ENCODE assay signal across 8 mouse cellular contexts in genomic region chr4:147937021-147937420, GRCm38 (mm10). TPM values are rescaled to one million over a fixed set of nuclear protein-coding genes. Genes with fewer than 3 reads are reported as not detected.
DNase-seq lines count a peak whose midpoint lies in the region; ATAC-seq and TF ChIP-seq lines count a peak whose summit lies in the region.

No protein-coding gene starts in this region.

- H3K4me1 ChIP-seq in erythroblast, embryonic 14.5 days (ENCODE audit: control insufficient read depth), result peaks cover 32% of the 10 kb centered on the region
- H3K4me1 ChIP-seq in thymus, adult 2 months (replicated peaks; ENCODE audit: control insufficient read depth, insufficient read depth, low read length), result peaks cover 12% of the 10 kb centered on the region
- H3K4me1 ChIP-seq in liver, embryonic 12.5 days, result peaks cover 60% of the 10 kb centered on the region
- H3K4me1 ChIP-seq in stomach, postnatal 0 days (replicated peaks; ENCODE audit: control insufficient read depth, insufficient read depth), result peaks cover 13% of the 10 kb centered on the region; the same call in 1 of the 2 replicates

- no peak for ATAC-seq in erythroblast, adult 5-6 weeks (replicated peaks; ENCODE audit: low FRiP score, poor library complexity, severe bottlenecking)
- ATAC-seq in liver, embryonic 12.5 days, result no peak
- no peak for ATAC-seq in stomach, postnatal 0 days (ENCODE audit: low FRiP score, low TSS enrichment)

- H3K4me3 ChIP-seq in erythroblast, embryonic 14.5 days (replicated peaks), result peak overlapping the region; percentile 69
- peak overlapping the region; percentile 76 for H3K4me3 ChIP-seq in thymus, adult 2 months (ENCODE audit: control insufficient read depth, insufficient read depth, low read length)
- H3K4me3 ChIP-seq in liver, embryonic 12.5 days, result peak overlapping the region; percentile 69
- peak overlapping the region; percentile 72 for H3K4me3 ChIP-seq in stomach, postnatal 0 days (ENCODE audit: low read depth, low read length)

- DNase-seq in thymus, adult 2 months, result no peak
- no peak for DNase-seq in thymus, postnatal 36 days
- DNase-seq in stomach, postnatal 0 days (ENCODE audit: low spot score), result no peak
- no peak for DNase-seq in frontal cortex, postnatal 10 days (ENCODE audit: low spot score in 2 of 2)
- DNase-seq in cerebellum, postnatal 36 days, result no peak

- no peak for TF ChIP-seq EP300 in stomach, postnatal 0 days (optimal IDR thresholded peaks at IDR 0.05)

- H3K9ac ChIP-seq in liver, embryonic 12.5 days, result peak overlapping the region; percentile 79
- H3K9ac ChIP-seq in stomach, postnatal 0 days (ENCODE audit: low read length), result peak overlapping the region; percentile 75; the same call in 1 of the 2 replicates

- no peaks in the 10 kb centered on the region for H3K9me3 ChIP-seq in erythroblast, embryonic 14.5 days (ENCODE audit: control insufficient read depth, low read length)
- H3K9me3 ChIP-seq in liver, embryonic 12.5 days (replicated peaks), result no peaks in the 10 kb centered on the region
- H3K9me3 ChIP-seq in stomach, postnatal 0 days (ENCODE audit: control insufficient read depth, low read length), result no peaks in the 10 kb centered on the region

- TF ChIP-seq POLR2A in thymus, adult 2 months (IDR thresholded peaks at IDR 0.05; ENCODE audit: control insufficient read depth, extremely low read depth, insufficient read depth, low read length, poor library complexity), result no peak

- H3K27ac ChIP-seq in thymus, adult 2 months (ENCODE audit: control insufficient read depth, insufficient read depth, low read length), result no peak overlapping the region
- no peak overlapping the region for H3K27ac ChIP-seq in liver, embryonic 12.5 days
- H3K27ac ChIP-seq in stomach, postnatal 0 days (replicated peaks), result peak overlapping the region; percentile 76

- peak overlapping the region; percentile 93 for H3K4me2 ChIP-seq in liver, embryonic 12.5 days
- H3K4me2 ChIP-seq in stomach, postnatal 0 days (replicated peaks; ENCODE audit: low read depth), result peak overlapping the region; percentile 86

- no peak for TF ChIP-seq CTCF in thymus, adult 2 months (IDR thresholded peaks at IDR 0.05; ENCODE audit: borderline replicate concordance, control insufficient read depth, extremely low read depth, insufficient read depth, low read length, poor library complexity)
- no peak for TF ChIP-seq CTCF in stomach, postnatal 0 days (IDR thresholded peaks at IDR 0.05; ENCODE audit: low read depth)

- H3K36me3 ChIP-seq in erythroblast, embryonic 14.5 days (ENCODE audit: control insufficient read depth), result peaks cover 4% of the 10 kb centered on the region
- H3K36me3 ChIP-seq in thymus, adult 2 months (ENCODE audit: control insufficient read depth, insufficient read depth, low read length), result no peaks in the 10 kb centered on the region
- peaks cover 2% of the 10 kb centered on the region; the same call in 1 of the 2 replicates for H3K36me3 ChIP-seq in liver, embryonic 12.5 days
- H3K36me3 ChIP-seq in stomach, postnatal 0 days (ENCODE audit: control insufficient read depth, insufficient read depth, low read length), result no peaks in the 10 kb centered on the region

- 46% methylated on average over 3 of the region's 3 CpGs for WGBS in thymus, adult 2 months
- 46% methylated on average over 3 of the region's 3 CpGs for WGBS in liver, embryonic 12.5 days (ENCODE audit: insufficient replicate concordance)
- 42% methylated on average over 3 of the region's 3 CpGs for WGBS in stomach, postnatal 0 days

- peaks cover 33% of the 10 kb centered on the region for H3K27me3 ChIP-seq in erythroblast, embryonic 14.5 days (ENCODE audit: control insufficient read depth)
- no peaks in the 10 kb centered on the region for H3K27me3 ChIP-seq in thymus, adult 2 months (ENCODE audit: control insufficient read depth, insufficient read depth, low read length)
- H3K27me3 ChIP-seq in liver, embryonic 12.5 days (replicated peaks), result 0 out of 2 replicates have a peak, but pooled peaks cover 5% of the 10 kb centered on the region
- H3K27me3 ChIP-seq in stomach, postnatal 0 days (ENCODE audit: control insufficient read depth, insufficient read depth, low read length), result no peaks in the 10 kb centered on the region

RNA-seq across cellular contexts. Expression of gene Plod1, which starts 0.5 kb away (rescaled TPM):
- polyA plus RNA-seq in erythroblast, embryonic 14.5 days (2012), result 0.14 and 0.29 TPM in 2 replicates
- total RNA-seq in erythroblast, adult 5-6 weeks (2015; ENCODE audit: low replicate concordance), result 1.5 and 2.1 TPM in 2 replicates
- total RNA-seq in erythroblast, adult 5-6 weeks (2017; ENCODE audit: low replicate concordance), result 2.4 and 2.6 TPM in 2 replicates
- 21.2 and 28.9 TPM in 2 replicates for polyA plus RNA-seq in thymus, adult 2 months (2012; rRNA removed)
- 26.4 TPM in 2 replicates for polyA plus RNA-seq in liver, embryonic 12.5 days (2016; fragmentation: Nextera tagmentation; extraction: Ambion mirVana)
- polyA plus RNA-seq in stomach, postnatal 0 days (2015; fragmentation: Nextera tagmentation; extraction: Ambion mirVana), result 20.1 and 21.7 TPM in 2 replicates

RNA-seq across cellular contexts. Expression of gene 2510039O18Rik, which starts 3.7 kb away (rescaled TPM):
- polyA plus RNA-seq in erythroblast, embryonic 14.5 days (2012), result 5.7 and 5.9 TPM in 2 replicates
- total RNA-seq in erythroblast, adult 5-6 weeks (2015; ENCODE audit: low replicate concordance), result 12.1 and 14.4 TPM in 2 replicates
- total RNA-seq in erythroblast, adult 5-6 weeks (2017; ENCODE audit: low replicate concordance), result 9.6 and 11.1 TPM in 2 replicates
- 170 and 174 TPM in 2 replicates for polyA plus RNA-seq in thymus, adult 2 months (2012; rRNA removed)
- polyA plus RNA-seq in liver, embryonic 12.5 days (2016; fragmentation: Nextera tagmentation; extraction: Ambion mirVana), result 19.1 and 21.0 TPM in 2 replicates
- 13.3 and 15.5 TPM in 2 replicates for polyA plus RNA-seq in stomach, postnatal 0 days (2015; fragmentation: Nextera tagmentation; extraction: Ambion mirVana)

RNA-seq across cellular contexts. Expression of gene Mfn2, which starts 32.5 kb away (rescaled TPM):
- 0.89 and 1.5 TPM in 2 replicates for polyA plus RNA-seq in erythroblast, embryonic 14.5 days (2012)
- total RNA-seq in erythroblast, adult 5-6 weeks (2015; ENCODE audit: low replicate concordance), result 5.2 and 5.6 TPM in 2 replicates
- 6.1 and 6.6 TPM in 2 replicates for total RNA-seq in erythroblast, adult 5-6 weeks (2017; ENCODE audit: low replicate concordance)
- polyA plus RNA-seq in thymus, adult 2 months (2012; rRNA removed), result 40.4 and 50.2 TPM in 2 replicates
- polyA plus RNA-seq in liver, embryonic 12.5 days (2016; fragmentation: Nextera tagmentation; extraction: Ambion mirVana), result 25.4 and 27.1 TPM in 2 replicates
- 26.7 and 27.2 TPM in 2 replicates for polyA plus RNA-seq in stomach, postnatal 0 days (2015; fragmentation: Nextera tagmentation; extraction: Ambion mirVana)

RNA-seq across cellular contexts. Expression of gene Nppb, which starts 48.6 kb away (rescaled TPM):
- polyA plus RNA-seq in erythroblast, embryonic 14.5 days (2012), result not detected in 2 replicates
- total RNA-seq in erythroblast, adult 5-6 weeks (2015; ENCODE audit: low replicate concordance), result not detected in 2 replicates
- not detected in 2 replicates for total RNA-seq in erythroblast, adult 5-6 weeks (2017; ENCODE audit: low replicate concordance)
- polyA plus RNA-seq in thymus, adult 2 months (2012; rRNA removed), result 0.24 and 2.3 TPM in 2 replicates
- polyA plus RNA-seq in liver, embryonic 12.5 days (2016; fragmentation: Nextera tagmentation; extraction: Ambion mirVana), result not detected in 2 replicates
- polyA plus RNA-seq in stomach, postnatal 0 days (2015; fragmentation: Nextera tagmentation; extraction: Ambion mirVana), result not detected in 2 replicates

Comparison
In these comparisons a context has a peak if more than half of its experiments do, and no peak if none do; other contexts are left out.
1. RNA of gene Plod1, which starts 0.5 kb away (polyA plus RNA-seq): 21.2 to 28.9 TPM in thymus, adult 2 months, 26.4 TPM in liver, embryonic 12.5 days and 20.1 to 21.7 TPM in stomach, postnatal 0 days; 0.14 to 0.29 TPM in erythroblast, embryonic 14.5 days; every median in the first group is over 10 times any median in the second.
2. RNA of gene Mfn2, which starts 32.5 kb away (polyA plus RNA-seq): 40.4 to 50.2 TPM in thymus, adult 2 months, 25.4 to 27.1 TPM in liver, embryonic 12.5 days and 26.7 to 27.2 TPM in stomach, postnatal 0 days; 0.89 to 1.5 TPM in erythroblast, embryonic 14.5 days; every median in the first group is over 10 times any median in the second.
3. Peak in every context shown above with its lines, with median percentiles within 50 percentile points of each other: H3K4me3 ChIP-seq.